Mouse (Mus musculus) thymus, adult 18-20 months (tissue): ENCODE results near the gene Otub1.

Experiments
- DNase-seq, 2 experiments: peaks; one replicate each; pipeline ENCODE4 v3.0.0; 2022; ENCODE audit warnings: mixed read lengths in 2 of 2

The Otub1 gene

GRCm38 (mm10) chr19:7172051-7172866 is 33.9 kb downstream of the Otub1 start:
- no peak for DNase-seq

- DNase-seq: no peak
Measured at GRCm38 (mm10) chr19:7171447-7171846, 34.7 kb downstream of the Otub1 start.

DNA sequence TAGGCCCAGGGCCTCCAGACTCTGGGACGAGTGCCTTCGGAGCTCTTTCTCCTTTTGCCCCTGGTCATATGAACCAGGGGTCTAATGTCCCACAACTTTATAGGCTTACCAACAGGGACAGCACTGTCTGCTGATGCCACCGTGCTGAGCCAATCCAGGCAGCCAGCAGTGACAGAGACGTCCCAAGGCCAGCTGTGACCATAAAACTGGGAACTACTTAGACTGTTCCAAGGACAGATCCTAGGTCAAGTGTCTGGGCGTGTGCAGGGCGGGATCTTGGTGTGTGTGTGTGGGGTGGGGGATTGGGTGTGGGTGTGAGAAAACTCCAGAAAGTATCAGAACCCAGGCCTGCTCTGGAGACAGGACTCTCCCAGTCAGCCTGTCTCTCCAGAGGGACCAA is 35.2 kb downstream of the Otub1 start:
- DNase-seq: no peak

- no peak for DNase-seq
Measured at GRCm38 (mm10) chr19:7168423-7168822, 37.7 kb downstream of the Otub1 start.

GRCm38 (mm10) chr19:7166767-7167166 is 39.3 kb downstream of the Otub1 start:
- DNase-seq: no peak

DNA sequence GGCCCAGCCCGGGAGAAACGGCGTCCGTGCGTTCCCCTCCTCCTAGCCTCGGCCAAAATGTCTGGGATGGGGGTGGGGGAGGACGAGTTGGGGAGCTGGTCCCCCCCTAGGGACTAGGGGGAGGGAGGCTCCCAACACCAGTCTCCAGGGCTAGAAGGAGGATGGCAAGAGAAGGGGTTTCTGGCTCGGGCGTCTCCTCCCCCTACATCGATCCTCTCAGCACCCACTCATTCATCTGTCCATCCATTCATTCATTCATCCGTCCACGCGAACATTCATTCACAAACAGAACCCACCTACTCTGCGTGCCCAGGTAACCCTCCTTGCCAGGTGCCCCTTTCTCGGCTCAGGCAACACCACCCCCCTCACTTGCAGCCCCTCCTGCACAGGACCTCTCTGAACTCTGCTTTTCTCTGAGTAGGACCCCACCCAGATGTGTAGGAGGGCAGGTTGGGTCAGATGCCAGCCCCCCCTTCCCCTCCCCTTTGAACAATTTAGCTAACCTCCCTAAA is 39.9 kb downstream of the Otub1 start:
- no peak for DNase-seq

DNA sequence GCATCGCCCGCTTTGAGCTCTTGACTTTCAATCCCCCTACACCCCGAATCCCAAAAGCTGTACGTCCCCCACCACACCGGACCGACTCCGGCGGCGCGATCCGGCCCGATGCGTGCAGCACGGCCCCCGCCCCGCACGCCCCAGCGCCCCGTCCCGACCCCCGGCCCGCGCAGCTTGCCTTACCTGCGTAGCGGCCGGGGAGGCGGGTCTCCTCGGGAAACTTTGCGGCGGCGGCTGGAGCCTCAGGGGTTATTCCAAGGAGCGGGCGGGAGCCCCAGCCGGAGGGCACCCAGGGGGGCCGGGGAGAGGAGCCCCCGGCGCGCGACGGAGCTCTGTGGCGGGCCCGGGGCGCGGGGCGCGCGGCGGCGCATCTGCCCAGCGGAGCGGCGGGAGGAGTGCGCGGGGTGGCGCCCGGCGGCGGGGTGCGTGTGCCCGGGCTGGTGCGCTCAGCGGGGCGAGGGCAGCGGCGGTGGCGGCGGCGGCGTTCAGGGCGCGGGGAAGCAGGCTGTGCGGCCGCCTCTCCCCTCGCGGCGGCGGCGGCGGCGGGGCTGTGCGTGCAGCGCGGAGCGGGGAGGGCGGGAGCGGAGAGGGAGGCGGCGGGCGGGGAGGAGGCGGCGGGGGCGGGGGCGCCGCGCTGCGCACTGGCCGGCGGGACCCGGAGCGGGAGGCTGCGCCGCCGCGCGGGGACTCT is 40.5 kb downstream of the Otub1 start:
- no peak for DNase-seq

- DNase-seq: peak; percentile 38 to 41
Measured at GRCm38 (mm10) chr19:7164820-7165323, 41.2 kb downstream of the Otub1 start.

GRCm38 (mm10) chr19:7164238-7164637 is 41.9 kb downstream of the Otub1 start:
- peak; percentile 33 to 48 for DNase-seq

DNA sequence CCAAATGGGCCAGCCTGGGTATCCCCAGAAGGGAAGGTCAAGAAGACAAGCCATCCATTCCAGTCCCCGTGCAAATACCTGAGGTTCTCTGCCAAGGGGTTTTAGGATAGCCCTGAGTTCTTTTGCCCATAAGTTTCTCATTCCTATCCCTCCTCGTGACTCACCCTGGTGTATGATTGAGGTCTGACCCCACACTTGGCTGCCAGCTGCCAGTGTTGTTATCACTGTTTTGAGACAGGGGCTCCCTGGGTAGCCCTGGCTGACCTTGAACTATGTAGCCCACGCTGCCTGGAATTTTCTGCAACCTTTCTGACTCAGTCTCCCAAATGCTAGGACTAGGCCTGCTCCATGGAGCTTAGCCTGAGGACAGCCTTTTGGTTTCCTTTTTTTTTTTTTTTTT is 45.1 kb downstream of the Otub1 start:
- no peak for DNase-seq

DNA sequence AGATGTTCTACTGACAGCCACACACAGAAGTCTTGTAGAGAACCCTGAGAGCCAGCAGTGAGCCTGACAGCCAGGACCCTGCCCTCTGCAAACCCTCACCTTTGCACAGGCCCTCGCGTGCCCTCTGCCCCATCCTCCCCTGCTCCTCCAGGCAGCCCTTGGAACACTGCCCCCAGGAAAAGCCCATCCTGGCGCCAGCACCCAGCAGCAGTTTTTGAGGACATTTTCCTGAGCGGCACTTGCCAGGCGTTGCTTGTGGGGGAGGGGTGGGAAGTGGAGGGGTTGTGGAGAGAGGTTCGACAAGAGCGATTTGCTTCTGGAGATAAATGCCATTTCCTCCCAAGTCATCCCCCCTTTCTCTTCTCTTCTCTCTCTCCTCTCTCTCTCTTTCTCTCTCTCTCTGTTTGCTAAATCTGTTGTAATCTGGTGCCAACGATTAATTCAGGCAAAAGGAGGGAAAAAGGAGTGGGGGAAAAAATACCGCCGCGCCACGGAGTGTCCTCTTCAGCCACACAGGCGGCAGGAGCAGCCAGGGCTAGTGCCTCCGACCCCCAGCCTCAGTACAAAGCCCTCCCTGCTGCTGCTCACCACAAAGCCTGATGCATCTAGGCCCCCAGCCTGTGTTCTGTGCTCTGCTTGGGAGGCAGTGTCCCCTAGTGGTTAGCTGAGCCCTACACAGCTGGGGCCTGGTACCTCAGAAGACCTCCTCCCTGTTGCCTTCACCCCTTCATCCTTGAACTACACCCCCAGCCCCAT is 45.8 kb downstream of the Otub1 start:
- DNase-seq: no peak

DNA sequence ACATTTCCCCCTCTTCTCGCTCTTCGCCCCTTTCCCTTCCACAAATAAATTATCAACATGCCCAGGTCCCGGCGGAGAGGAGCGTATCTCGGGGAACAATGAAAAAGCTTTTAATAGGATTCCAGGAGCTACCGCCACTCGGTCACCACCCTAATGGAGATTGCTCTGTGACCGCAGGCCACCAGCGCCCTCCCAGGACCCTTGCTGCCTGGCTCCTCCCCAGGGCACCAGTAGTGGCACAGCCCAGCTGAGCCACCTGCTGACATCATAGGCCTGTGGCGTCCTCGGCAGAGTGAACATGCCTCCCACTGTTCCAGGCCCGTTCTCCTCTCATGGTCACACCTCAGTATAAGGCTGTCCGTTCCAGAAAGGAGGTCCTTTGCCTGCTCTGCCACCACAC is 48.4 kb downstream of the Otub1 start:
- no peak for DNase-seq

DNA sequence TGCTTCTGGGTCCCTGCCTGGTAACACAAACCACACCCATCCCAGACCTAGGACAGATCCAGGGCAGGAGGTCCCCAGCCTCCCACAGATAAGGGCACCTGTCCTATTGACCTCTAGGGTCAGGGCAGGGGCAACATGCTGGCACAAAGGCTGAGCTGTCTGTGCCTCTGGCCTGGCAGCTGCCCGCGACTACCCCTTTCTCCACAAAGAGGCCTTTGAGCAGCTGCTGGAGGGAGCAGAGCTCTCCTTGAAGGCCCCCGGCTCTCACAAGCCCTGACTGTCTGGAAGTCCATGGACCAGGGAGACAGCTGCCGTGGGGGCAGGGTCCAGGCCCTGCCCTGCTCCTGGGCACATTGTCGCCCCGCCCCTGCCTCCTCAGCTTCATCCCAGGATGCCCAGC is 50.9 kb downstream of the Otub1 start:
- DNase-seq: no peak

- no peak for DNase-seq
Measured at GRCm38 (mm10) chr19:7153232-7153631, 52.9 kb downstream of the Otub1 start.

- DNase-seq: no peak
Measured at GRCm38 (mm10) chr19:7151927-7152653, 54.0 kb downstream of the Otub1 start.

DNA sequence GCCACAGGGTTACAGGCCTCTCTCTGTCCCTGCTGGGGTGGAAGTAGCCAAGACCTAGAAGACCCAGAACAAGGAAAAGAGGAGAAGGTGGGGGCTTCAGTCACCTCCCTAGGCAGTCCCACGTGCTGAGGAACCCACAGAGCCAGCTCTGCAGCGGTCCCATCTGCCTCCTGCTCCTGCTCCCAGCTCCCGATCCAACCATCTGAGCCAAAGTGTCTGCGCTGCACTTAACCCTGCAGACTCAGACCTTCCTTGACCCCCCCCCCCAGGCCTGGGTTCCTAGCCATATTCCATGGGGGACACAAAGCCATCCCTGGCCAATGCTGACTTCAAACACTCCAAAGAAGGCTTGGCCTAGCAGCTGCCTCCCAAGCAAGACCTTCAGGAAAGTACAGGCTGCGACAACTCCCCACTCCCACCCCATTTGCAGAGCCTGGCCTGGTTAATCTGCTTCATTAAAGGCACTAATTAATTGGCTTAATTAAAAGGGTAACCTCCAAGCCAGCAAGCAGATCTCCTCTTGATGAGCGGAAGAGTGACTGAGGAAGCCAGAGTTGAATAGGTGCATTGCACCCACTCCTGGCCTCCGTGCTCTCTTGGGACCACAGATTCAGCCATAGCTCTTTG is 54.7 kb downstream of the Otub1 start:
- no peak for DNase-seq

DNA sequence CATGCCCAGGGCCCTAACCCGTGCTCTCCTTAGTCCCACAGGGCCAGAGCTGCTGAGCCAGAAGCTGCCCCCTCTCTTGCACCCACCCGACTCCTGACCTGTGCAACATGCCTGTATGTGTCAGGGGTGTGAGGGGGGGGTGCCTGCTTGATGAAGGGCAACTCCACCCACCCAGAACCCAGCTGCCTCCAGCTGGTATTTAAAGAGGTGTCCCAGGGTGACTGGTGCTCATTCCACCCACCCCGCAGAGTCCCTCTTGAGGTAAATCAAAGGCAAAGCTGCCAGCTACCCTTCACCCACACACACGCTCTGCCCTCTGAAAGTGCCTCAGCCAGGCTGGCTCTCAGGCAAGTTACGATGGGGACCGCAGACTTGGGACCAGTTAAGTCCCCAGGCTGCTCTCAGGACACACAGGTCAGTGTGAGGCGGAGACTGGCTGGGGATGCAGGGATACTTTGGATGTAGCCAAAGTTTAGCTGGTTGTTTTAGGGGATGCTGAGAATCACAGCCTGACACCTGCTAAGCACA is 56.9 kb downstream of the Otub1 start:
- DNase-seq: no peak

- no peak for DNase-seq
Measured at GRCm38 (mm10) chr19:7148541-7149085, 57.5 kb downstream of the Otub1 start.
